Mouse (Mus musculus): ENCODE results near the gene Bfsp2. TPM values are rescaled to one million over a fixed set of nuclear protein-coding genes. Genes with fewer than 3 reads are reported as not detected.

The Bfsp2 gene
- 0.23 and 0.33 TPM in 2 replicates for polyA plus RNA-seq (2012; rRNA removed)

DNA sequence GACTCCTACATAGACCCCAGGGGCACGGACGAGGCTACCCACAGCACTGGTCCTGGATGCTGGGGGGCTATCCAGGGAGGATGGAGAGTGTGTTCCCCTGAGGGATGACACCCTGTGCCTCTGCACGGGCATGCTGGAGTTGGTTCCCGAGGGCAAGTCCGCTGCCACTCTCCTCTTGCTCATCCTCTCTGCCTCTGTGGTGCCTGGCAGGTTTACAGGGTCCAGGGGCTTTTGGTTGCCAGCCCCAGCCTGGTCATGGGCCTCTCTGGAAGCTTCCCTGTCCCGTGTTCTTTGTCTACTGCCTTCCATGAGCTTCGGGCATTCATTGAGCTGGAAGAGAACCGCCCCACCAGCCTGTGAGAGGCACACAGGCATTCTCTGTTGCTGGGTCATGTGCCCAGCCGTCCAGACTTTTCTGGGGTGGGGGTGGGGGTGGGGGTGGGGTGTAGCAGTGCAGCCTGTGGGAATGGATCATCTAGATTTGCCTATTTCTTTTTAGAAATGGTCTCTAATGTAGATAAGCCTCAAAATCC is at the start of gene Bfsp2:
TSS of gene Bfsp2 (minus strand) at position 377 of the 533 bp plus-strand sequence.
- no peak for TF ChIP-seq POLR2A (IDR thresholded peaks at IDR 0.05; ENCODE audit: borderline replicate concordance, extremely low read depth, low read depth, low read length)
- no peak for TF ChIP-seq CTCF (IDR thresholded peaks at IDR 0.05; ENCODE audit: insufficient read depth, low read length)
- DNase-seq = no peak
- Histone ChIP-seq H3K4me1 (ENCODE audit: control insufficient read depth, insufficient read depth, low read length) (no peaks in the 10 kb centered on the region; the same call in 1 of the 2 replicates), H3K4me3 (replicated peaks; ENCODE audit: extremely low read depth, low read depth, low read length) (no peak within 1 kb of the TSS)
- WGBS = 81% methylated on average over 9 of the region's 9 CpGs

DNA sequence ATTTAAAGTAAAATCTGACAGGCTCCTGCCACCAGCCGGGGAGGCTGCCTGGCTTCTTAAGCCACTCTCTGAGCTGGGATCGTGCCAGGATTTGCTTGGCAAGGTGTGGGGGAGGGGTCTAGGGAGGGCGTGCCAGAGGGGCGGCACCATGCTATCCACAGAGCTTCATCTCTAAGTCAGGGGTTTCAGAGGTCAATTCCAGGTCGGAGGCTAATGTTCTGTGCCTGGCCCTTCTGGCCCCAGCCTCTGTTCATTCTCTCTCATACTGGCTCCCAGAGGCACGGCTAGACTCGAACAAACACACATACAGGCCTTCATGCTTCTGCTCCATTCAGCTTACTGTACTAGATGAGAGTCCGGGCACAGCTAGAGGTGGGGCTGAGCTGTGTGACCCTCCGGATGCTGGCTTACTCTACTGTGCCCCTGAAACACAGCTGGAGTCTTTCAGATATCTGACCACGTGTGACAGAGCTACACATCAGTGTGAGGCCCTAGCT is 44.9 kb upstream of the Bfsp2 start:
- WGBS = 25% methylated on average over 10 of the region's 10 CpGs
- DNase-seq = no peak
- TF ChIP-seq CTCF (IDR thresholded peaks at IDR 0.05; ENCODE audit: insufficient read depth, low read length) (no peak), POLR2A (IDR thresholded peaks at IDR 0.05; ENCODE audit: borderline replicate concordance, extremely low read depth, low read depth, low read length) (no peak)
- no peak overlapping the region for H3K4me3 ChIP-seq (replicated peaks; ENCODE audit: extremely low read depth, low read depth, low read length)
- H3K4me1 ChIP-seq (ENCODE audit: control insufficient read depth, insufficient read depth, low read length) = no peaks in the 10 kb centered on the region

DNA sequence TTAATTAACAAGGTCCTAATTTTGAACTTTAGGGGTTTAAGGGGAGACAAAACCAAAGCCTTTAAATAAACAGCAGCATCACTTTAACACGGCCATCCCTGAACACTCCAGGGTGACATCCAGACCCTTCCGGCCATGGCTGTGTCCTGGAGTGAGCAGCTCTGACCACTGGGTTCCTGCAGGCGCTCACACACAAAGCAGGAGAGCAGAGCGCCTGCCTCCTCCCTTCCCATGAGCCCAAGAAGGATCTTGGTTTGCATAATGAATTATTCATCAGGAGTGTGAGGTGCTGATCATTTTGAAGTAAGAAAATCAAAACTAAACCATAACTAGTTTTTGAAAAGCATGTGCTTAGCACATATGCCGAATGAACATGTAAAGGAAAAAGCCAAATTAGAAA is 44.4 kb upstream of the Bfsp2 start:
- TF ChIP-seq POLR2A (IDR thresholded peaks at IDR 0.05; ENCODE audit: borderline replicate concordance, extremely low read depth, low read depth, low read length) = no peak
- no peak for TF ChIP-seq CTCF (IDR thresholded peaks at IDR 0.05; ENCODE audit: insufficient read depth, low read length)
- DNase-seq = no peak
- Histone ChIP-seq H3K4me3 (replicated peaks; ENCODE audit: extremely low read depth, low read depth, low read length) (no peak overlapping the region), H3K4me1 (ENCODE audit: control insufficient read depth, insufficient read depth, low read length) (no peaks in the 10 kb centered on the region)
- WGBS = 44% methylated on average over 5 of the region's 5 CpGs

DNA sequence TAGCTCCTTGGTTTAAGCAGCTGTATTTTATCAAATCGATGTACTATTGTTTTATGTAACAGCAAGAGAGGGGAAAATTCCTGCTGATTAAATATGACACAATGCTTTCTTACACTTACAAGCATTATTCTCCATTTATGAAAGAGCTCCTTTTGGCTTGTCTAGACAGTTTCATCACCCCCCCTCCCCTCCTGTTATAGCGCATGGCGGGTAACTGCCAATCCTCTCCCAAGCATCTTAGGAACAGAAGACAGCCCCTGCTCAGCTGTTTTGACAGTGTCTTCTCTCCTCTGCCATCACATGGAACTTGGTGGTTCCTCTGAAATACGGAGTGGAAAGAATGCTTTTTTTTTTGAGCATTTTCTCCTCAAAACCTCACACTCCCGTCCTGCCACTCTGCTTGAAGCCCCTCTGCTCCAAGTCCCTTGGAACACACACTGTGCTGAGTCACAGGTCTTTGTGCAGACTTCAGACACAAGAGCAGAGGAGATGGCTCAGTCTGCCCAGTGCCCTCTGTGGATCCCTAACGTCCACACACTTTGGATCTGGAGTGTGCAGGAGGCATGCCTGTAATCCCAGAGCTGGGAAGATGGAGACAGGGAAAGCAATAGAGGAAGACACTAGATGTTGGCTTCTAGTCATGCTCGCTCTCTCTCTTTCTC is 43.7 kb upstream of the Bfsp2 start:
- no peak for DNase-seq
- TF ChIP-seq POLR2A (IDR thresholded peaks at IDR 0.05; ENCODE audit: borderline replicate concordance, extremely low read depth, low read depth, low read length) (no peak), CTCF (IDR thresholded peaks at IDR 0.05; ENCODE audit: insufficient read depth, low read length) (no peak)
- Histone ChIP-seq H3K4me1 (ENCODE audit: control insufficient read depth, insufficient read depth, low read length) (no peaks in the 10 kb centered on the region), H3K4me3 (replicated peaks; ENCODE audit: extremely low read depth, low read depth, low read length) (no peak overlapping the region)
- 66% methylated on average over 7 of the region's 7 CpGs for WGBS

DNA sequence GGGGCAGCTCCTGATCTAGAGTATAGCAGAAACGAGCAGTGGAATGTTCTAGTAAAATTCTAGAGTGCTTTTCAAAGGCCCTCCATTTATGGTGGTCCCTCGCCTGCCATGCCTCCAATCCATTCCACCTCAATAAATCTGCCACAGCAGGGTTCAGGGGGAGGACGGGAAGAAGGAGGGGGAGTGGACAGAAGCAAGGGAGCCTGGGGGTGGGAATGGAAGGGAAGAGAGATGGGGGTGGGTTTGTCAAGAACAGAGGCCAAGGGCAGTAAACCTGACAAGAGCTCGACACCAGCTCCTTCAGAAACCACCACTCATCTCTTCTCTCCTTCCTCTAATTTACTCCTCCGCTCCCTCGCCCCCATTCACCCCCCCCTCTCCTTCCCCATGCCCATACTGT is 42.8 kb upstream of the Bfsp2 start:
- DNase-seq = no peak
- Histone ChIP-seq H3K4me3 (replicated peaks; ENCODE audit: extremely low read depth, low read depth, low read length) (no peak overlapping the region), H3K4me1 (ENCODE audit: control insufficient read depth, insufficient read depth, low read length) (no peaks in the 10 kb centered on the region)
- TF ChIP-seq CTCF (IDR thresholded peaks at IDR 0.05; ENCODE audit: insufficient read depth, low read length) (no peak), POLR2A (IDR thresholded peaks at IDR 0.05; ENCODE audit: borderline replicate concordance, extremely low read depth, low read depth, low read length) (no peak)
- WGBS = 52% methylated on average over 6 of the region's 6 CpGs

DNA sequence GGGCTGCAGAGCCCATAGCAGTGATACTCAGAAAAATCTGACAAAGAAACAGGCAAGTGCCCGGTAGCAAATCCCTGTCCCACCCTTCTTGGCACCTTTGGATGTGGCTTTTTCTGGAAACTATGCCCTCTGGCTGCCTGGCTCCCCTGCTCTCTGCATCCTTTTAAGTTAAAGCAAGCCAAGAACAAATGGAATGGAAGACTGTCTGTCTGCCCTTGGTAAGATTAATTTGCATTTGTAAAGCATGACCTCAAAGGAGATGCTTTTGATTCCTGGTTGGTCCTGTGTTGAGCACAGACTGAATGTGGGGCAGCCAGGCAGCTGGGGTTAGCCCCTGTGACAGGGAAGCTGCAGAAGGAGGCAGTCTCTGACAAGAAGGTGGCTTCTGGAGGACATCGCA is 33.7 kb upstream of the Bfsp2 start:
- WGBS = 66% methylated on average over 2 of the region's 2 CpGs
- TF ChIP-seq POLR2A (IDR thresholded peaks at IDR 0.05; ENCODE audit: borderline replicate concordance, extremely low read depth, low read depth, low read length) (no peak), CTCF (IDR thresholded peaks at IDR 0.05; ENCODE audit: insufficient read depth, low read length) (no peak)
- no peak for DNase-seq
- Histone ChIP-seq H3K4me1 (ENCODE audit: control insufficient read depth, insufficient read depth, low read length) (no peaks in the 10 kb centered on the region), H3K4me3 (replicated peaks; ENCODE audit: extremely low read depth, low read depth, low read length) (no peak overlapping the region)

DNA sequence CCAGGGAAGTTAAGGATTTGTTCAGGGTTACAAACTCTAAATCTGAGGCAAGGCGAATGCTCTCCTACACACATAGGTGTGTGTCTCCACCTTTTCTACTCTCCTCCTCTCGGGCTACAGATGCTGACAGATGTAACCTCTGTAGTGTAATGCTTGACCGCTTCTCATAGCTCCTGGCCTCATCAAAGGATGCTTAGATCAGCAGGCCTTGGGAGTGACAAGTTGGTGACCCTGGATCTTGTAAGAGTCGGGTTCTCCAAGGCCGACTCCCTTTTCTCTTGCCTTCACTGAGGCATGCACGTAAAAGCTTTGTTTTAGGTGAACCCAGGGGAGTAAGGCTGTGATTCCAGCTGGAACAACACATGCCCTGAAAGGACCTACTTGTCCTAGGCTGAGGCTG is 32.0 kb upstream of the Bfsp2 start:
- DNase-seq = no peak
- TF ChIP-seq POLR2A (IDR thresholded peaks at IDR 0.05; ENCODE audit: borderline replicate concordance, extremely low read depth, low read depth, low read length) (no peak), CTCF (IDR thresholded peaks at IDR 0.05; ENCODE audit: insufficient read depth, low read length) (no peak)
- 78% methylated on average over 6 of the region's 6 CpGs for WGBS
- H3K4me3 ChIP-seq (replicated peaks; ENCODE audit: extremely low read depth, low read depth, low read length) = no peak overlapping the region
- no peaks in the 10 kb centered on the region for H3K4me1 ChIP-seq (ENCODE audit: control insufficient read depth, insufficient read depth, low read length)

DNA sequence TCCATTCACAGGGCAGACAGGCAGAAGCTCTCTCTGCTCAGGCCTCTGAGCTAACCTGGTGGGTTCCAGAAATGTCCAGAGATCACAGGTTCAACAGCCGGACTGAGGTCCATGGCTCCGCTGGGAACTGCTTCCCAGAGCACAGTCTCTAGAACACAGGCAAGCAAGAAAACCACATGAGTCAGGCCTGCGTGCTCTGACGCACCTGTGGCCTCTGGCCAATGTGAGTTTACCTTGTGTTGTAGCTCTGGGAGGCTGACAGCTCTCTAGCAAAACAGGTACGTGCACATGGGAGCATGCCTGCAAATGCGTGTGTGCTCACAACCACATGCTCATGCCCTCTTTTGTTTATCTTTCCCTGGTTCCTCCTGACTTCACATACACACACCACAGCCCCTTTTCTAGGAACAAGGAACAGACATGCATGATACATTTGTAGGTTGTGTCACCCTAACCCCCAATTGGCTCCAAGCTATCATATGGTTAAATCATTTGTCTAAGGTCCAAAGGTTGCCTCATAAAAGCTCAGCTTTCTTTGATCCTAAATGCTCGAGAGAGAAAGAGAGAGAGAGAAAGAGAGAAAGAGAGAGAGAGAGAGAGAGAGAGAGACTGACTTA is 26.9 kb upstream of the Bfsp2 start:
- 66% methylated on average over 7 of the region's 7 CpGs for WGBS

DNA sequence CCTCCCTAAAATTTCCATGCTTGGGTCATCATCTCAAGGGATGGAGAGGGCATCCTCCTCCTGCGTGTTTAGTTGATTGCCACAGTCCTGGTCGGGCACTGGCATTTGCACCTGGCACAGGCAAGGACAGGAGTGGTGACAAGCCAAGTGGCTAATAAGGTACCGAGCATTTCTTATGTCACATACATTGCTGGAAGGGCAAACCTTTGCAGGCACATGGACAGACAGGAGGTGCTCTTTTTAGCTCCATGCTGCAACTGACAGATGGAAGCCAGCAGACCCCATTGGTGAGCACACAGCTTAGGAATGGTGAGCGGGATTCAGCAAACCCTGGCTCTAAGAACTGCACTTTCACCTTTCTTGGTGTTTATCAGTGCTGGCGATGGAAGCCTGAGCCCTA is 24.8 kb upstream of the Bfsp2 start:
- DNase-seq = no peak
- no peak for TF ChIP-seq POLR2A (IDR thresholded peaks at IDR 0.05; ENCODE audit: borderline replicate concordance, extremely low read depth, low read depth, low read length)
- no peak for TF ChIP-seq CTCF (IDR thresholded peaks at IDR 0.05; ENCODE audit: insufficient read depth, low read length)
- Histone ChIP-seq H3K4me1 (ENCODE audit: control insufficient read depth, insufficient read depth, low read length) (no peaks in the 10 kb centered on the region), H3K4me3 (replicated peaks; ENCODE audit: extremely low read depth, low read depth, low read length) (no peak overlapping the region)
- WGBS = 72% methylated on average over 5 of the region's 5 CpGs

More for the DNA sequence above, 26.9 kb upstream of the Bfsp2 start:
- no peak overlapping the region for H3K4me3 ChIP-seq (replicated peaks; ENCODE audit: extremely low read depth, low read depth, low read length)
- no peak for TF ChIP-seq POLR2A (IDR thresholded peaks at IDR 0.05; ENCODE audit: borderline replicate concordance, extremely low read depth, low read depth, low read length)
- TF ChIP-seq CTCF (IDR thresholded peaks at IDR 0.05; ENCODE audit: insufficient read depth, low read length) = no peak
- no peaks in the 10 kb centered on the region for H3K4me1 ChIP-seq (ENCODE audit: control insufficient read depth, insufficient read depth, low read length)
- no peak for DNase-seq

DNA sequence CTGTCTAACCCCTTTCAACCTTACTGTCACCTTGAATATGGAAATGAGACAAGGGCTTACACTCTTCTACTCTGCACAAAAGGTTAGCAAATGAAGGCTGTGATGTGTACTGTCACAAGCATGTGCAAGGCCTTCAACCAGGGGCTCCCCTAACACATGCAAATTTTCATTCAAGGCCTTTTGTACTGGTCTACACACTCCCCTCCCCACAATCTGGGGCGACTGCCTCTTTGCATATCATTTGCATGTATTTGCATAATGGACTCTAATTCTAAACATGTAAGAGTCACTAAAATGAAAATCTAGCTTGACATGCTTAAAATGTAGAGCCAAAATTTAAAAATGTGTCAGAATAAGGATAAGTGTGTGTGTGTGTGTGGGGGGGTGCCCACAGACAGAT is 24.4 kb upstream of the Bfsp2 start:
- Histone ChIP-seq H3K4me1 (ENCODE audit: control insufficient read depth, insufficient read depth, low read length) (no peaks in the 10 kb centered on the region), H3K4me3 (replicated peaks; ENCODE audit: extremely low read depth, low read depth, low read length) (no peak overlapping the region)
- no peak for TF ChIP-seq CTCF (IDR thresholded peaks at IDR 0.05; ENCODE audit: insufficient read depth, low read length)
- TF ChIP-seq POLR2A (IDR thresholded peaks at IDR 0.05; ENCODE audit: borderline replicate concordance, extremely low read depth, low read depth, low read length) = no peak
- 86% methylated on average over 1 of the region's 1 CpGs for WGBS
- no peak for DNase-seq

Measured in lung, adult 2 months (tissue).